Mouse (Mus musculus) limb, embryonic 14.5 days (tissue): ENCODE measurements around the gene Cxcl13. TPM values are rescaled to one million over a fixed set of nuclear protein-coding genes. Genes with fewer than 3 reads are reported as not detected.

Experiments used
- ATAC-seq: fragments of 200-750 bp; cut with Nextera tagmentation; 2 replicates; pipeline ENCODE4 v1.8.0; 2017; ENCODE audit warnings: low read depth, moderate number of reproducible peaks, moderate TSS enrichment; ENCODE audit not compliant: low FRiP score
- DNase-seq: peaks from one replicate; pipeline ENCODE4 v3.0.0-alpha.2; 2015; ENCODE audit warnings: low spot score
- H3K27ac ChIP-seq: fragments of 300-500 bp; sonication (generic); replicated peaks from 2 replicates; pipeline ENCODE4 v1.5.1; 2014; ENCODE audit warnings: low read depth, mild to moderate bottlenecking, low read length, moderate library complexity, mixed read lengths
- H3K27me3 ChIP-seq: fragments of 300-500 bp; sonication (generic); 2 replicates; pipeline ENCODE4 v1.6.1; 2014; ENCODE audit warnings: low read length, mixed read lengths; ENCODE audit not compliant: control insufficient read depth, insufficient read depth
- H3K36me3 ChIP-seq: fragments of 300-500 bp; sonication (generic); 2 replicates; pipeline ENCODE4 v1.6.1; 2014; ENCODE audit warnings: mild to moderate bottlenecking, low read length, moderate library complexity, mixed read lengths; ENCODE audit not compliant: control insufficient read depth, insufficient read depth
- H3K4me1 ChIP-seq: fragments of 300-500 bp; sonication (generic); 2 replicates; pipeline ENCODE4 v1.6.1; 2014; ENCODE audit warnings: antibody characterized with exemption, low read length, mixed read lengths; ENCODE audit not compliant: control insufficient read depth, insufficient read depth
- H3K4me2 ChIP-seq: fragments of 300-500 bp; sonication (generic); replicated peaks from 2 replicates; pipeline ENCODE4 v1.6.1; 2014; ENCODE audit warnings: low read depth, mild to moderate bottlenecking, low read length, moderate library complexity; ENCODE audit not compliant: severe bottlenecking
- H3K4me3 ChIP-seq: fragments of 300-500 bp; sonication (generic); replicated peaks from 2 replicates; pipeline ENCODE4 v1.5.1; 2014; ENCODE audit warnings: low read length
- H3K9ac ChIP-seq: fragments of 300-500 bp; sonication (generic); 2 replicates; pipeline ENCODE4 v1.6.1; 2014; ENCODE audit warnings: mild to moderate bottlenecking, low read depth, low read length, moderate library complexity; ENCODE audit not compliant: severe bottlenecking
- H3K9me3 ChIP-seq: fragments of 300-500 bp; sonication (generic); 2 replicates; pipeline ENCODE4 v1.6.1; 2016; ENCODE audit warnings: low read length; ENCODE audit not compliant: control insufficient read depth
- POLR2A ChIP-seq: fragments of 200-500 bp; IDR thresholded peaks from 2 replicates; pipeline ENCODE4 v1.8.0; 2012; ENCODE audit warnings: inconsistent platforms, mild to moderate bottlenecking, moderate library complexity, borderline replicate concordance; ENCODE audit not compliant: insufficient read depth, insufficient read length; ENCODE audit errors: extremely low read depth
- WGBS: fragments of 180-500 bp; shearing (Covaris S2); extraction: QIAGEN DNeasy Blood & Tissue Kit; methylation state at CpG from one replicate; pipeline ENCODE4 v1.1.7; 2014; 5-methylcytosine and 5-hydroxymethylcytosine counted together
- polyA plus RNA-seq, 2 experiments: library from polyadenylated mRNA; depleted of rRNA in 1 of 2; stranded (reverse) in 1 of 2; unstranded in 1 of 2; fragments of >200 nt; fragmentation: Nextera tagmentation in 1 of 2; extraction: Ambion mirVana in 1 of 2; gene quantifications; 2 replicates each; pipeline versions ENCODE4 v1.2.1 to v1.2.3; 2012 to 2014

Cxcl13 gene
- polyA plus RNA-seq, 2 experiments: 0.73 to 1.7 TPM

GRCm38 (mm10) chr5:95976299-95976698 is 19.5 kb downstream of the Cxcl13 start:
- TF ChIP-seq POLR2A: no peak
- DNase-seq (no peak), ATAC-seq (no peak)
- 74% methylated on average over 1 of the region's 1 CpGs for WGBS
- H3K9me3 ChIP-seq: no peaks in the 10 kb centered on the region
- no peaks in the 10 kb centered on the region for H3K36me3 ChIP-seq
- H3K4me3 ChIP-seq: no peak overlapping the region
- H3K27ac ChIP-seq: no peak overlapping the region
- H3K27me3 ChIP-seq: no peaks in the 10 kb centered on the region
- H3K4me1 ChIP-seq: no peaks in the 10 kb centered on the region
- H3K9ac ChIP-seq: no peak overlapping the region
- no peak overlapping the region for H3K4me2 ChIP-seq

- no peak overlapping the region for H3K27ac ChIP-seq
- ATAC-seq: no peak
- no peak overlapping the region for H3K4me2 ChIP-seq
- H3K4me3 ChIP-seq: no peak overlapping the region
- H3K36me3 ChIP-seq: no peaks in the 10 kb centered on the region
- DNase-seq: no peak
- 60% methylated on average over 5 of the region's 5 CpGs for WGBS
- no peak overlapping the region for H3K9ac ChIP-seq
- H3K4me1 ChIP-seq: no peaks in the 10 kb centered on the region
- no peaks in the 10 kb centered on the region for H3K27me3 ChIP-seq
- no peaks in the 10 kb centered on the region for H3K9me3 ChIP-seq
- TF ChIP-seq POLR2A: no peak
These were observed 27.2 kb downstream of the Cxcl13 start for GRCm38 (mm10) chr5:95983797-95984486.

DNA sequence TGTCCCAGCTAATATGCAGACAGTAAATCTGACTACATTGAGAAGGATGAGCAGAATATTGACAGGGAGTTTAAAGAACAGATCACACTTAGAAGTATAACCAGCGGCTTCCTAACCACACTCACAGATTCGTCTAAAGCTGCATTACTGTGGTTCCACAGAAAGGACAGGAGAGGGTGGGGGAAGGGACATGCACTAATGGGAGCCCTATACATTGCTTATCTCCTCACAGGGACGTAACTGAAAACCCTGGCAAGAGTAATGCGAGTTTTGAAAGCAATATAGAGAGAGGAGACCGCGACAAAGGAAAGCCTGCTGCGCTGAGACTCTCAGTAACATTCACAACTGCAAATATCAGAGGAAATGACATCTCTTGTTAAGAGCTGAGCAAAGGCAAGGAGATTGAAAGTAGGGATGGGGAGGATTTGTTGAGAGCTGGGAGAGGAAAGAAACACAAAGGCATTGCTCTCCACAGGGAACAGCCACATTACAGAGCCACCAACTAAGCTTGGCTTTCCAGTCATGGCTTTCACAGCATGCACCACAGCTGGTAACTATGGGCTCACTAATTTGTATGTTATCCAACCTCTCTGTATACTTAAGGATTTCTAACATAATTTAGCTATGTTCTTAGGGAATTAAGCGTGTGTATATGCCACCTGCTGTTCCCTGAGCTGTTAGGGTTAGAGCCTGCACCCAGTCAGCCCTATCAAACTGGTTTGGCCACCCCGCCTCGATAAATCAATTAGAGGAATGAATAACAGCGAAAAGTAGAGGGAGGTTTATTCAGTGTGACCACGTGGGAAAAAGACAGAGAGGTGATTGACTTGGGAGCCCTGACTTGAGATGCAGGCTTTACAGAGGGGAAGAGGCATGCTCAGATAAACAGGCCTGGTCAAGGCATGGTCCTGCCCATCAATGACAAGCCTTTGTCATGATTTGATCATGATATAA is 34.9 kb downstream of the Cxcl13 start:
- Histone ChIP-seq H3K4me3 (no peak overlapping the region), H3K9ac (no peak overlapping the region), H3K27ac (no peak overlapping the region), H3K4me2 (no peak overlapping the region), H3K27me3 (no peaks in the 10 kb centered on the region), H3K36me3 (no peaks in the 10 kb centered on the region), H3K4me1 (no peaks in the 10 kb centered on the region), H3K9me3 (no peaks in the 10 kb centered on the region)
- DNase-seq (no peak), ATAC-seq (no peak)
- TF ChIP-seq POLR2A: no peak
- 18% methylated on average over 12 of the region's 12 CpGs for WGBS

DNA sequence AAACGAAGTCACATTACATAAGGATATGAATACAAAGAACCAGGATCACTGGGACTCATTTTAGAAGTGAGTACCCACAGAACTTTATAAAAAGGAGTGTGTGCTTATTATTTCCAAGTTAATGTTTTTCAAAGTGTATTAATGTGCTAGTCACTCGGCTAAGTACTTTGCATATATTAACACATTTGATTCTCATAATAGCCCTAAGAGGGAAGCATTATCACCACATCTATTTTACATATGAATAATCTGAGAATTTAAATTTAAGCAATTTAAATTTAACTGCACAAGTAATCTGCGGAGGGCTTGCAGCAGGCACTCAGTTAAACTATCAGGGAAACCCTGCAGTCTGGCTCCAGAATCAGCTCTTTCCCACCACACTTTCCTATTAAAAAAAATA is 40.5 kb downstream of the Cxcl13 start:
- H3K9ac ChIP-seq: no peak overlapping the region
- WGBS: 71% methylated on average over 3 of the region's 3 CpGs
- no peaks in the 10 kb centered on the region for H3K4me1 ChIP-seq
- ATAC-seq: no peak
- H3K36me3 ChIP-seq: no peaks in the 10 kb centered on the region
- no peaks in the 10 kb centered on the region for H3K27me3 ChIP-seq
- H3K4me3 ChIP-seq: no peak overlapping the region
- H3K9me3 ChIP-seq: no peaks in the 10 kb centered on the region
- H3K4me2 ChIP-seq: no peak overlapping the region
- no peak for DNase-seq
- no peak for TF ChIP-seq POLR2A
- no peak overlapping the region for H3K27ac ChIP-seq

- no peak for TF ChIP-seq POLR2A
- Histone ChIP-seq H3K9ac (no peak overlapping the region), H3K36me3 (no peaks in the 10 kb centered on the region), H3K9me3 (no peaks in the 10 kb centered on the region), H3K4me2 (no peak overlapping the region), H3K4me1 (no peaks in the 10 kb centered on the region), H3K4me3 (no peak overlapping the region), H3K27me3 (no peaks in the 10 kb centered on the region), H3K27ac (no peak overlapping the region)
- no peak for ATAC-seq
- DNase-seq: no peak
These were observed 46.6 kb downstream of the Cxcl13 start for GRCm38 (mm10) chr5:96003348-96003747.
